Mouse (Mus musculus) erythroblast, embryonic 14.5 days (primary cell): ENCODE data around the gene Megf11.

ENCODE experiments used
- GATA1 ChIP-seq: IDR thresholded peaks from 2 replicates; pipeline ENCODE4 v1.6.1; 2012; ENCODE audit warnings: low read length, inconsistent platforms, mixed read lengths
- TAL1 ChIP-seq: IDR thresholded peaks from 3 replicates; pipeline ENCODE4 v1.6.1; 2012; ENCODE audit warnings: low read length, inconsistent platforms, mixed read lengths

- no peak for TF ChIP-seq GATA1
- TF ChIP-seq TAL1, result no peak
Measured at GRCm38 (mm10) chr9:64605735-64606349, 220.4 kb downstream of the Megf11 start.
